Mouse (Mus musculus) urinary bladder, postnatal 10 days (tissue): ENCODE data around the gene Ccdc157.
"Not testable (repeated sequence)": the region's sequence is repeated elsewhere in the genome, so short reads cannot be mapped to it uniquely, and the experiment has no call there.

Source experiments
- DNase-seq: peaks from one replicate; pipeline ENCODE4 v3.0.0; 2022; ENCODE audit warnings: low spot score

The Ccdc157 gene

GRCm38 (mm10) chr11:4159808-4160708 lies at the start of gene Ccdc157, which contains the start of gene Sf3a1:
Ccdc157 (minus strand) TSS chr11:4160293.
Sf3a1 (plus strand) TSS chr11:4160350.
- DNase-seq, result peak; percentile 71

GRCm38 (mm10) chr11:4209556-4209955 lies 49.5 kb upstream of the Ccdc157 start:
- DNase-seq, result no peak

GRCm38 (mm10) chr11:4207655-4208054 lies 47.6 kb upstream of the Ccdc157 start:
- DNase-seq, result no peak

- DNase-seq, result no peak
Measured at GRCm38 (mm10) chr11:4206563-4206962, 46.5 kb upstream of the Ccdc157 start.

GRCm38 (mm10) chr11:4205951-4206350 lies 45.9 kb upstream of the Ccdc157 start:
- no peak for DNase-seq

GRCm38 (mm10) chr11:4205097-4205655 lies 45.1 kb upstream of the Ccdc157 start:
- no peak for DNase-seq

GRCm38 (mm10) chr11:4203705-4204074 lies 43.6 kb upstream of the Ccdc157 start:
- no peak for DNase-seq

- DNase-seq, result no peak
Measured at GRCm38 (mm10) chr11:4202995-4203704, 43.1 kb upstream of the Ccdc157 start.

GRCm38 (mm10) chr11:4201981-4202700 lies 42.0 kb upstream of the Ccdc157 start:
- DNase-seq, result no peak

GRCm38 (mm10) chr11:4197691-4198090 lies 37.6 kb upstream of the Ccdc157 start:
- no peak for DNase-seq

- DNase-seq, result no peak
Measured at GRCm38 (mm10) chr11:4196636-4197035, 36.5 kb upstream of the Ccdc157 start.

GRCm38 (mm10) chr11:4195597-4196031 lies 35.5 kb upstream of the Ccdc157 start:
- DNase-seq, result no peak

- DNase-seq, result no peak
Measured at GRCm38 (mm10) chr11:4193420-4193819, 33.3 kb upstream of the Ccdc157 start.

GRCm38 (mm10) chr11:4192757-4193156 lies 32.7 kb upstream of the Ccdc157 start:
- no peak for DNase-seq

- DNase-seq, result no peak
Measured at GRCm38 (mm10) chr11:4190677-4191076, 30.6 kb upstream of the Ccdc157 start.

- no peak for DNase-seq
Measured at GRCm38 (mm10) chr11:4189182-4189581, 29.1 kb upstream of the Ccdc157 start.

- no peak for DNase-seq
Measured at GRCm38 (mm10) chr11:4187318-4187700, 27.2 kb upstream of the Ccdc157 start.

- peak; percentile 95 for DNase-seq
Measured at GRCm38 (mm10) chr11:4186486-4187317, 26.6 kb upstream of the Ccdc157 start, which contains the start of gene Tbc1d10a. Tbc1d10a (plus strand) TSS chr11:4186789.

- DNase-seq, result not testable (repeated sequence)
Measured at GRCm38 (mm10) chr11:4185480-4185879, 25.4 kb upstream of the Ccdc157 start.

- DNase-seq, result no peak
Measured at GRCm38 (mm10) chr11:4184251-4184952, 24.3 kb upstream of the Ccdc157 start.
